ENCODE assay signal across 9 mouse cellular contexts in genomic region chr9:74863655-74864443, GRCm38 (mm10). TPM values are rescaled to one million over a fixed set of nuclear protein-coding genes. Genes with fewer than 3 reads are reported as not detected.
A peak's percentile ranks its signal among the peaks of the same experiment; 100 is the strongest.
DNase-seq lines count a peak whose midpoint lies in the region; ATAC-seq and TF ChIP-seq lines count a peak whose summit lies in the region.
"Had no signal": no experiment of that assay in that cellular context is flagged by ENCODE, and none has a peak within 500 bp of the region (broad histone marks: within the 10 kb centered on the region; RNA-seq: fewer than 3 reads in every experiment).

No protein-coding gene starts in this region.

- H3K4me1 ChIP-seq in liver, adult 2 months (ENCODE audit: control insufficient read depth, insufficient read depth, low read length), result peaks cover 9% of the 10 kb centered on the region; the same call in 1 of the 2 replicates
- peaks cover 47% of the 10 kb centered on the region for H3K4me1 ChIP-seq in forebrain, embryonic 15.5 days
- peaks cover 5% of the 10 kb centered on the region for H3K4me1 ChIP-seq in liver, embryonic 12.5 days
- H3K4me1 ChIP-seq in stomach, embryonic 16.5 days (ENCODE audit: control insufficient read depth, insufficient read depth, low read length), result peaks cover 13% of the 10 kb centered on the region; the same call in 1 of the 2 replicates

- 1% methylated on average over 36 of the region's 36 CpGs for WGBS in liver, adult 2 months
- WGBS in forebrain, embryonic 15.5 days, result under 1% methylated on average over 36 of the region's 36 CpGs
- 3% methylated on average over 36 of the region's 36 CpGs for WGBS in liver, embryonic 12.5 days (ENCODE audit: insufficient replicate concordance)
- WGBS in stomach, embryonic 16.5 days, result 3% methylated on average over 36 of the region's 36 CpGs

- peak overlapping the region; percentile 87 for H3K27ac ChIP-seq in liver, adult 2 months (replicated peaks; ENCODE audit: insufficient read depth, low read depth, low read length)
- H3K27ac ChIP-seq in forebrain, embryonic 15.5 days (replicated peaks), result no peak overlapping the region
- H3K27ac ChIP-seq in liver, embryonic 12.5 days, result peak overlapping the region; percentile 36; the same call in 1 of the 2 replicates
- no peak overlapping the region for H3K27ac ChIP-seq in stomach, embryonic 16.5 days (ENCODE audit: low read length)
- H3K27ac ChIP-seq: heart, adult 2 months had no signal

- peak overlapping the region; percentile 99 for H3K9ac ChIP-seq in liver, adult 2 months (ENCODE audit: low read depth, low read length)
- H3K9ac ChIP-seq in forebrain, embryonic 15.5 days (replicated peaks), result no peak overlapping the region
- 0 out of 2 replicates have a peak overlapping the region, but pooled peaks have one; percentile 17 for H3K9ac ChIP-seq in liver, embryonic 12.5 days
- H3K9ac ChIP-seq in stomach, embryonic 16.5 days (ENCODE audit: low read length), result no peak overlapping the region; the same call in 1 of the 2 replicates

- no peaks in the 10 kb centered on the region for H3K9me3 ChIP-seq in forebrain, embryonic 15.5 days
- no peaks in the 10 kb centered on the region for H3K9me3 ChIP-seq in liver, embryonic 12.5 days (replicated peaks)
- no peaks in the 10 kb centered on the region for H3K9me3 ChIP-seq in stomach, embryonic 16.5 days (replicated peaks; ENCODE audit: control insufficient read depth, low read length)

- H3K4me3 ChIP-seq in liver, adult 2 months (ENCODE audit: insufficient read depth, low read depth, low read length), result peak overlapping the region; percentile 89
- H3K4me3 ChIP-seq in forebrain, embryonic 15.5 days, result peak overlapping the region; percentile 51
- H3K4me3 ChIP-seq in liver, embryonic 12.5 days, result peak overlapping the region; percentile 48
- peak overlapping the region; percentile 59 for H3K4me3 ChIP-seq in stomach, embryonic 16.5 days (replicated peaks; ENCODE audit: low read length)
- H3K4me3 ChIP-seq: heart, adult 2 months had no signal

- no peaks in the 10 kb centered on the region for H3K27me3 ChIP-seq in liver, adult 2 months (ENCODE audit: control insufficient read depth, insufficient read depth, low read length)
- H3K27me3 ChIP-seq in forebrain, embryonic 15.5 days, result peaks cover 94% of the 10 kb centered on the region
- peaks cover 100% of the 10 kb centered on the region for H3K27me3 ChIP-seq in liver, embryonic 12.5 days (replicated peaks)
- H3K27me3 ChIP-seq in stomach, embryonic 16.5 days (ENCODE audit: control insufficient read depth, insufficient read depth, low read length), result peaks cover 98% of the 10 kb centered on the region

- DNase-seq in liver, adult 2 months (ENCODE audit: extremely low read depth, low read depth, low spot score), result peak; percentile 67
- DNase-seq in liver, result no peak
- no peak for DNase-seq in urinary bladder, postnatal 14 days (ENCODE audit: low spot score)
- no peak for DNase-seq in urinary bladder, postnatal 25 days (ENCODE audit: low spot score)
- DNase-seq: heart, adult 2 months had no signal

- ATAC-seq in forebrain, embryonic 15.5 days (replicated peaks), result no peak
- ATAC-seq in liver, embryonic 12.5 days, result no peak
- ATAC-seq in stomach, embryonic 16.5 days (ENCODE audit: insufficient read depth, low FRiP score), result no peak

- H3K36me3 ChIP-seq in liver, adult 2 months (ENCODE audit: control insufficient read depth, insufficient read depth, low read length), result peaks cover 15% of the 10 kb centered on the region
- no peaks in the 10 kb centered on the region for H3K36me3 ChIP-seq in forebrain, embryonic 15.5 days
- H3K36me3 ChIP-seq in liver, embryonic 12.5 days, result no peaks in the 10 kb centered on the region
- no peaks in the 10 kb centered on the region for H3K36me3 ChIP-seq in stomach, embryonic 16.5 days (ENCODE audit: control insufficient read depth, insufficient read depth, low read length)

- peak overlapping the region; percentile 96 for H3K4me2 ChIP-seq in forebrain, embryonic 15.5 days (replicated peaks)
- peak overlapping the region; percentile 68 for H3K4me2 ChIP-seq in liver, embryonic 12.5 days
- peak overlapping the region; percentile 98; the same call in 1 of the 2 replicates for H3K4me2 ChIP-seq in stomach, embryonic 16.5 days (ENCODE audit: low read depth, low read length)

- H3K79me2 ChIP-seq in liver, adult 2 months (ENCODE audit: control insufficient read depth, insufficient read depth, low read length), result peaks cover 31% of the 10 kb centered on the region

- no peak for TF ChIP-seq CTCF in liver, adult 2 months (IDR thresholded peaks at IDR 0.05; ENCODE audit: low read depth, low read length)

- peak; percentile 41; the same call in 1 of the 2 replicates for TF ChIP-seq POLR2A in liver, adult 2 months (IDR thresholded peaks at IDR 0.05; ENCODE audit: extremely low read depth, insufficient read depth, low read length)

RNA-seq across cellular contexts. Expression of gene Onecut1, which starts 2.1 kb away (rescaled TPM):
- total RNA-seq in liver, adult 2 months (2014; rRNA removed), result 1.9 and 2.5 TPM in 2 replicates
- 11.1 and 32.1 TPM in 2 replicates for polyA plus RNA-seq in liver, adult 2 months (2012; rRNA removed)
- polyA plus RNA-seq in forebrain, embryonic 15.5 days (2015; fragmentation: Nextera tagmentation; extraction: Ambion mirVana), result 0.47 and 1.3 TPM in 2 replicates
- polyA plus RNA-seq in liver, embryonic 12.5 days (2016; fragmentation: Nextera tagmentation; extraction: Ambion mirVana), result 2.1 and 2.6 TPM in 2 replicates
- 1.5 and 2.0 TPM in 2 replicates for polyA plus RNA-seq in stomach, embryonic 16.5 days (2015; fragmentation: Nextera tagmentation; extraction: Ambion mirVana)
- total RNA-seq: heart, adult 2 months; megakaryocyte, adult 5-6 weeks had no signal
- polyA plus RNA-seq: heart, adult 2 months had no signal

Comparison
In these comparisons a context has a peak if more than half of its experiments do, and no peak if none do; other contexts are left out.
1. H3K27ac ChIP-seq: peak in liver, adult 2 months (single experiment) and liver, embryonic 12.5 days (single experiment); none in forebrain, embryonic 15.5 days (single experiment) and stomach, embryonic 16.5 days (single experiment).
2. H3K9ac ChIP-seq: peak in liver, adult 2 months (single experiment) and liver, embryonic 12.5 days (single experiment); none in forebrain, embryonic 15.5 days (single experiment) and stomach, embryonic 16.5 days (single experiment).
3. Peak in every context shown above with its lines, with median percentiles within 50 percentile points of each other: H3K4me3 ChIP-seq and H3K4me2 ChIP-seq.